Mouse (Mus musculus) ES-E14 (cell line): ENCODE measurements at regions not wholly inside any gene's neighbourhood (a gene's known extent, or its start where the extent isn't known, plus 50 kb on each side); places are given as distances from the start of the nearest gene placed in this dataset.

Experiments used
- DNase-seq: peaks from one replicate; pipeline ENCODE4 v3.0.0-alpha.2; 2013; ENCODE audit warnings: low read depth, low spot score
- H3K27ac ChIP-seq: 2 replicates; pipeline ENCODE4 v1.5.1; 2012; ENCODE audit warnings: low read depth, mild to moderate bottlenecking, low read length, moderate library complexity, mixed read lengths; ENCODE audit not compliant: poor library complexity, insufficient read depth, severe bottlenecking
- H3K36me3 ChIP-seq: 2 replicates; pipeline ENCODE4 v1.6.1; 2012; ENCODE audit warnings: mild to moderate bottlenecking, low read length, moderate library complexity, mixed read lengths; ENCODE audit not compliant: control insufficient read depth, poor library complexity, insufficient read depth, severe bottlenecking
- H3K4me1 ChIP-seq, 2 experiments: fragments of 150-350 bp in 1 of 2; sonication (generic) in 1 of 2; 2 replicates each; pipeline ENCODE4 v1.6.1; 2012; ENCODE audit warnings: low read length in 2 of 2, mild to moderate bottlenecking in 1 of 2, mixed read lengths in 1 of 2; ENCODE audit not compliant: control insufficient read depth in 2 of 2, insufficient read depth in 2 of 2, poor library complexity in 1 of 2
- H3K4me3 ChIP-seq, 2 experiments: fragments of 150-350 bp in 1 of 2; sonication (generic) in 1 of 2; 2 replicates each; pipeline ENCODE4 v1.5.1; 2012; ENCODE audit warnings: low read length in 2 of 2, low read depth in 1 of 2, mild to moderate bottlenecking in 1 of 2, mixed read lengths in 1 of 2; ENCODE audit not compliant: insufficient read depth in 1 of 2, poor library complexity in 1 of 2, severe bottlenecking in 1 of 2
- H3K9ac ChIP-seq: 2 replicates; pipeline ENCODE4 v1.6.1; 2012; ENCODE audit warnings: low read depth, mild to moderate bottlenecking, low read length, mixed read lengths; ENCODE audit not compliant: poor library complexity, insufficient read depth, severe bottlenecking
- H3K9me3 ChIP-seq: fragments of 150-350 bp; sonication (generic); 2 replicates; pipeline ENCODE4 v1.6.1; 2012; ENCODE audit warnings: low read depth, mild to moderate bottlenecking, low read length; ENCODE audit not compliant: control insufficient read depth, insufficient read depth
- CHD2 ChIP-seq: IDR thresholded peaks from 2 replicates; pipeline ENCODE4 v1.6.1; 2014; ENCODE audit warnings: mild to moderate bottlenecking, low read depth, low read length, inconsistent platforms
- HCFC1 ChIP-seq: IDR thresholded peaks from 2 replicates; pipeline ENCODE4 v1.6.1; 2012; ENCODE audit warnings: low read length, inconsistent platforms, borderline replicate concordance; ENCODE audit not compliant: insufficient read depth
- MAFK ChIP-seq: IDR thresholded peaks from 2 replicates; pipeline ENCODE4 v1.6.1; 2014; ENCODE audit warnings: mild to moderate bottlenecking, low read depth, low read length, inconsistent platforms; ENCODE audit not compliant: insufficient read depth
- ZC3H11A ChIP-seq: IDR thresholded peaks from 2 replicates; pipeline ENCODE4 v1.6.1; 2012; ENCODE audit warnings: low read depth, mild to moderate bottlenecking, inconsistent platforms, low read length, borderline replicate concordance
- ZNF384 ChIP-seq: IDR thresholded peaks from 2 replicates; pipeline ENCODE4 v1.6.1; 2012; ENCODE audit warnings: low read depth, low read length, inconsistent platforms
- in situ Hi-C, 2 experiments: fragments of 600-800 bp; cut with MboI; formaldehyde crosslinking; loops; one replicate each; pipeline ENCODE4 v1.15.1; 2025; ENCODE audit warnings: low sequenced_read_pairs in 2 of 2, inconsistent platforms in 1 of 2; ENCODE audit not compliant: unreplicated experiment in 2 of 2

DNA sequence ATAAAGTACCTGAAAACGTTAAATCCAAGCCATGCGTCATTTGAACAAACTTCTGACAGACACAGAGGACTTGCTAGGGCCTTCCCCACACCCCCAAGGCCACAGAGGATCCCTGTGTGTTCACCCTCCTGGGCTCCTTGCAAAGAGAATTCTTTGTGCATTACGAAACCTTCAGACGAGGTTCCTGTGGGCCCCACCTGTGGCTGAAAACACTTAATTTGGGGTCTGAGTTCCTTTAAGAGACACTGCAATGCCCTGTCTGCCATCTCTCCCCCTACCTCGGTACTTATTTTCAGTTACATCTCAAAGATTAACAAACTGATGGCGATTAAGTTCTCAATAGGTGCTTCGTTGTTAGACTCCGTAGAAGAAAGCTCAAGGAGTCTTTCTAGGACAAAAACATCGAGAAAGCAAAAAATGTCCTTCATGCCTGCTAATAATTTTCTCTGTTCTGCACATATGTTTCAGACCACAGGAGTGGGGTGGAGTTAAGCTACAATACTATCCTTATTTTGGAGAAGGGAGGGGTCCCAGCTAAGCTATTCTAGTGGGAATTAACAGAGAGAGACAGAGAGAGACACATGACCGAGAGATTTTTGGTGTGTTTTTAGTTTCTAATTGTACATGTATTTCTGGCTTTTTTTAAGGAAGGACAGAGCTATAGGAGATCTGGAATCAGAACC, 179.6 kb upstream of the Lrig3 start:
- no peak for TF ChIP-seq ZC3H11A
- H3K36me3 ChIP-seq: no peaks in the 10 kb centered on the region
- peaks cover 0 to 2% of the 10 kb centered on the region in 2 experiments; a peak in 1 of 4 replicates for H3K4me1 ChIP-seq
- H3K9me3 ChIP-seq: no peaks in the 10 kb centered on the region
- in situ Hi-C loops: loop anchor here in 1 of 2 experiments (25.0 kb wide), 1 partner anchor 551 kb away; no protein-coding TSS in a partner anchor
- no peak overlapping the region for H3K9ac ChIP-seq
- no peak overlapping the region for H3K27ac ChIP-seq
- no peak overlapping the region; a peak in 1 of 4 replicates for H3K4me3 ChIP-seq
- no peak for DNase-seq

DNA sequence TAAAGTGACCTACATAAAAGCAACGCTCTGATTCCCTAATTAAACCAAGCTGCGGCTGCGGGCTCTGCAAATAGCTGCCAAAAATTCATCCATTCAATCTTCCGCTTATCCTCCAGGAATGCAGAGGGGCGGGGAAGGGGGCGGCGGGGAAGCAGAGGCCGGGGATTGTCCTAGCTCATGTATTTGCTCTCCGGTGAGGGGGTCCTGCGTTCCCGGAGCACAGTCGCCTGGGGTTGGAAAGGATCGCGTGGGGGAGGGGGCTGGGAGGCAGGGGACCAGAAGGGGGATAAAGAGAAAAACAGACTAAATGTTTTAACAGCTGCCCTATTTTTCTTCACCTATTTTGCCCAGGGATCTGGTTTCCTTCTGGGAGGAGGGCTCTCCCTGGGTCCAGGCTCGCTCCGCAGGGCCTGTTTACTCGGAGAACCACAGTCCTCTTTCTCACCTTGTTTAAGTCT, 179.1 kb upstream of the Lrig3 start:
- H3K9me3 ChIP-seq: no peaks in the 10 kb centered on the region
- H3K36me3 ChIP-seq: no peaks in the 10 kb centered on the region
- no peak for TF ChIP-seq ZNF384
- in situ Hi-C loops: loop anchor here in 1 of 2 experiments (25.0 kb wide), 1 partner anchor 550 kb away; no protein-coding TSS in a partner anchor
- no peak overlapping the region; the same call in 1 of the 2 replicates for H3K9ac ChIP-seq
- no peak for DNase-seq
- H3K27ac ChIP-seq: no peak overlapping the region
- H3K4me1 ChIP-seq: peaks cover 0 to 2% of the 10 kb centered on the region in 2 experiments; a peak in 1 of 4 replicates
- peak overlapping the region in 1 of 2 experiments; percentile 11; a peak in 2 of 4 replicates for H3K4me3 ChIP-seq

DNA sequence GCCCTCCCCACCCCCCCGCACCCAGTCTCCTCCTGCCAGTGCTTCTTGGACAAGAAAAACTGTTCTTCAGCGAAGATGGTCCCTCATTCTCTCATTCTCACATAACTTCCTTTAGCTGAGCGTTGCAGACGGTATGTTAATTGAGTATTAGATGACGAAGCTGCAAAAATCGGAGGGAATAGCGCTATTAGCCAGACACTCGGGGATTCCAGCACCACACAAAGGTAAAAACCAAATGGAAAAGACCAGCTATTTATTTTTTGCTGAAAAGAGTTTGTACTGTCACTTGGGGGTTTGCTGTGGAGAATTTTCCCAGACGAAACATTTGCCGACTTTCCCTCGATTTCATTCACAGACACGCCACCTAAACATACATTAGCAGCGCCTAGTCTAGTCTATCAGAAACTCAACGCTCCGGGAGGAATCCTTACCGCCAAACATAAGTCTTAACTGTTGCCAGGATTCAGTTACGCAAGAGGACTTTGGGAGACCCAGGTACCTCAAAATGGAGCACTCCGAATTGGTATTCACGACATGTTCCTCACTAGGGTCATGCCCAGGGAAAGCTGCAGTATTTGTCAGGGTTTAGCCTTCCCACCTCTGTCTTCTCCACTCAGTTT, 178.4 kb upstream of the Lrig3 start:
- in situ Hi-C loops: loop anchor here in 1 of 2 experiments (25.0 kb wide), 1 partner anchor 550 kb away; no protein-coding TSS in a partner anchor
- H3K4me3 ChIP-seq: no peak overlapping the region
- H3K9me3 ChIP-seq: no peaks in the 10 kb centered on the region
- no peak for DNase-seq
- H3K27ac ChIP-seq: no peak overlapping the region
- H3K36me3 ChIP-seq: no peaks in the 10 kb centered on the region
- H3K4me1 ChIP-seq: peaks cover 0 to 2% of the 10 kb centered on the region in 2 experiments; a peak in 1 of 4 replicates
- TF ChIP-seq MAFK (no peak), CHD2 (no peak), ZC3H11A (no peak), ZNF384 (no peak), HCFC1 (no peak)
- H3K9ac ChIP-seq: no peak overlapping the region

DNA sequence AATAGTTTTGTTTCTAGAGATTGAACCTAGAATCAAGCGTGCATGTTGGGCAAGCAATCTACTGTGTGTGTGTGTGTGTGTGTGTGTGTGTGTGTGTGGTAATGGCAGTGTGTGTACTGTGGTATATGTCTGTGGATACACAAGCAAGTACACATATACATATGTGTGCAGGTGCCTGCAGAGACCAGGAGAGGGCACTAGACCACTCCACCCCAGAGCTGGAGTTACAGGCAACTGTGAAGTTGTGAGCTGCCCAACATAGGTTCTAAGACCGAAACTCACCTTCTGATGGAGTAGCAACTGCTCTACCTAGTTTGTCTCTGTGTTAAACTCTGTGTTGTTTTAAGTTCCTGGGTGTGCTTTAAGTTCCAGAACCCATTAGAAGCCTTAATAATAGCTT, 177.7 kb upstream of the Lrig3 start:
- Histone ChIP-seq H3K36me3 (no peaks in the 10 kb centered on the region), H3K4me3 (no peak overlapping the region), H3K9ac (no peak overlapping the region), H3K9me3 (no peaks in the 10 kb centered on the region), H3K4me1 (peaks cover 0 to 2% of the 10 kb centered on the region in 2 experiments; a peak in 1 of 4 replicates), H3K27ac (no peak overlapping the region)
- DNase-seq: no peak
- TF ChIP-seq MAFK (no peak), CHD2 (no peak), ZC3H11A (peak; percentile 9; the same call in 1 of the 2 replicates)
- in situ Hi-C loops: loop anchor here in 1 of 2 experiments (25.0 kb wide), 1 partner anchor 549 kb away; no protein-coding TSS in a partner anchor
